Mouse (Mus musculus) erythroblast, embryonic 14.5 days (primary cell): ENCODE results near the gene Surf1.

Source experiments
- GATA1 ChIP-seq: IDR thresholded peaks from 2 replicates; pipeline ENCODE4 v1.6.1; 2012; ENCODE audit warnings: low read length, inconsistent platforms, mixed read lengths
- TAL1 ChIP-seq: IDR thresholded peaks from 3 replicates; pipeline ENCODE4 v1.6.1; 2012; ENCODE audit warnings: low read length, inconsistent platforms, mixed read lengths

- TF ChIP-seq TAL1: no peak
- no peak; the same call in 1 of the 2 replicates for TF ChIP-seq GATA1
These were observed 5.2 kb downstream of the Surf1 start for GRCm38 (mm10) chr2:26910994-26911765.
